Mouse (Mus musculus): ENCODE measurements around the gene Ndufb7. TPM values are rescaled to one million over a fixed set of nuclear protein-coding genes. Genes with fewer than 3 reads are reported as not detected.
"Not testable (repeated sequence)": the region's sequence is repeated elsewhere in the genome, so short reads cannot be mapped to it uniquely, and the experiment has no call there.

The Ndufb7 gene
- polyA plus RNA-seq, 1 experiment: 511 TPM

- Histone ChIP-seq H3K36me3 (replicated peaks; ENCODE audit: low read length) (peaks cover 43% of the 10 kb centered on the region), H3K27me3 (replicated peaks) (no peaks in the 10 kb centered on the region), H3K4me3 (replicated peaks) (peak overlapping the region; percentile 69), H3K9me3 (no peaks in the 10 kb centered on the region), H3K4me1 (peaks cover 70% of the 10 kb centered on the region)
- TF ChIP-seq FLI1 (IDR thresholded peaks at IDR 0.05; ENCODE audit: low read length): no peak
- TF ChIP-seq GATA1 (IDR thresholded peaks at IDR 0.05; ENCODE audit: borderline replicate concordance, low read length): no peak
Measured at GRCm38 (mm10) chr8:83568128-83568527, 1.7 kb downstream of the Ndufb7 start.

- no peak for TF ChIP-seq GATA1 (IDR thresholded peaks at IDR 0.05; ENCODE audit: borderline replicate concordance, low read length)
- TF ChIP-seq FLI1 (IDR thresholded peaks at IDR 0.05; ENCODE audit: low read length): no peak
- H3K9me3 ChIP-seq: no peaks in the 10 kb centered on the region
- H3K36me3 ChIP-seq (replicated peaks; ENCODE audit: low read length): peaks cover 49% of the 10 kb centered on the region
- H3K4me3 ChIP-seq (replicated peaks): no peak overlapping the region
- peaks cover 70% of the 10 kb centered on the region for H3K4me1 ChIP-seq
- H3K27me3 ChIP-seq (replicated peaks): no peaks in the 10 kb centered on the region
Measured at GRCm38 (mm10) chr8:83568755-83569154, 2.3 kb downstream of the Ndufb7 start.

- peaks cover 72% of the 10 kb centered on the region for H3K4me1 ChIP-seq
- H3K36me3 ChIP-seq (replicated peaks; ENCODE audit: low read length): peaks cover 53% of the 10 kb centered on the region
- no peaks in the 10 kb centered on the region for H3K27me3 ChIP-seq (replicated peaks)
- no peak overlapping the region for H3K4me3 ChIP-seq (replicated peaks)
- H3K9me3 ChIP-seq: no peaks in the 10 kb centered on the region
- TF ChIP-seq FLI1 (IDR thresholded peaks at IDR 0.05; ENCODE audit: low read length) (no peak), GATA1 (IDR thresholded peaks at IDR 0.05; ENCODE audit: borderline replicate concordance, low read length) (no peak)
Measured at GRCm38 (mm10) chr8:83569165-83569564, 2.7 kb downstream of the Ndufb7 start.

- peak overlapping the region; percentile 47 for H3K4me3 ChIP-seq (replicated peaks)
- TF ChIP-seq GATA1 (IDR thresholded peaks at IDR 0.05; ENCODE audit: borderline replicate concordance, low read length) (no peak), FLI1 (IDR thresholded peaks at IDR 0.05; ENCODE audit: low read length) (no peak)
- H3K36me3 ChIP-seq (replicated peaks; ENCODE audit: low read length): peaks cover 66% of the 10 kb centered on the region
- peaks cover 81% of the 10 kb centered on the region for H3K4me1 ChIP-seq
- H3K9me3 ChIP-seq: no peaks in the 10 kb centered on the region
- H3K27me3 ChIP-seq (replicated peaks): no peaks in the 10 kb centered on the region
Measured at GRCm38 (mm10) chr8:83570272-83571000, 4.0 kb downstream of the Ndufb7 start.

- H3K27me3 ChIP-seq (replicated peaks); H3K4me3 ChIP-seq (replicated peaks); H3K9me3 ChIP-seq: not testable (repeated sequence)
- peaks cover 71% of the 10 kb centered on the region for H3K36me3 ChIP-seq (replicated peaks; ENCODE audit: low read length)
- H3K4me1 ChIP-seq: peaks cover 86% of the 10 kb centered on the region
Measured at GRCm38 (mm10) chr8:83571001-83571340, 4.5 kb downstream of the Ndufb7 start.

GRCm38 (mm10) chr8:83571791-83572190 lies 5.3 kb downstream of the Ndufb7 start:
- Histone ChIP-seq H3K4me1 (peaks cover 94% of the 10 kb centered on the region), H3K9me3 (no peaks in the 10 kb centered on the region), H3K4me3 (replicated peaks) (no peak overlapping the region), H3K27me3 (replicated peaks) (no peaks in the 10 kb centered on the region), H3K36me3 (replicated peaks; ENCODE audit: low read length) (peaks cover 79% of the 10 kb centered on the region)
- no peak for TF ChIP-seq GATA1 (IDR thresholded peaks at IDR 0.05; ENCODE audit: borderline replicate concordance, low read length)
- no peak for TF ChIP-seq FLI1 (IDR thresholded peaks at IDR 0.05; ENCODE audit: low read length)

GRCm38 (mm10) chr8:83572246-83572812 lies 5.9 kb downstream of the Ndufb7 start:
- H3K36me3 ChIP-seq (replicated peaks; ENCODE audit: low read length): peaks cover 85% of the 10 kb centered on the region
- TF ChIP-seq FLI1 (IDR thresholded peaks at IDR 0.05; ENCODE audit: low read length) (no peak), GATA1 (IDR thresholded peaks at IDR 0.05; ENCODE audit: borderline replicate concordance, low read length) (no peak)
- no peaks in the 10 kb centered on the region for H3K27me3 ChIP-seq (replicated peaks)
- H3K9me3 ChIP-seq: no peaks in the 10 kb centered on the region
- peaks cover 97% of the 10 kb centered on the region for H3K4me1 ChIP-seq
- H3K4me3 ChIP-seq (replicated peaks): no peak overlapping the region

- H3K4me1 ChIP-seq: peaks cover 96% of the 10 kb centered on the region
- no peak for TF ChIP-seq GATA1 (IDR thresholded peaks at IDR 0.05; ENCODE audit: borderline replicate concordance, low read length)
- no peak; the same call in 1 of the 2 replicates for TF ChIP-seq FLI1 (IDR thresholded peaks at IDR 0.05; ENCODE audit: low read length)
- H3K27me3 ChIP-seq (replicated peaks): no peaks in the 10 kb centered on the region
- H3K36me3 ChIP-seq (replicated peaks; ENCODE audit: low read length): peaks cover 90% of the 10 kb centered on the region
- peak overlapping the region; percentile 84 for H3K4me3 ChIP-seq (replicated peaks)
- H3K9me3 ChIP-seq: no peaks in the 10 kb centered on the region
Measured at GRCm38 (mm10) chr8:83573140-83573875, 6.8 kb downstream of the Ndufb7 start.

GRCm38 (mm10) chr8:83574631-83575315 lies 8.3 kb downstream of the Ndufb7 start:
- H3K4me1 ChIP-seq: peaks cover 89% of the 10 kb centered on the region
- no peaks in the 10 kb centered on the region for H3K9me3 ChIP-seq
- no peaks in the 10 kb centered on the region for H3K27me3 ChIP-seq (replicated peaks)
- peaks cover 91% of the 10 kb centered on the region for H3K36me3 ChIP-seq (replicated peaks; ENCODE audit: low read length)
- TF ChIP-seq GATA1 (IDR thresholded peaks at IDR 0.05; ENCODE audit: borderline replicate concordance, low read length): no peak
- TF ChIP-seq FLI1 (IDR thresholded peaks at IDR 0.05; ENCODE audit: low read length): no peak
- H3K4me3 ChIP-seq (replicated peaks): peak overlapping the region; percentile 46
